Mouse (Mus musculus) E14TG2a.4 (cell line): ENCODE measurements around the gene Bri3.

Experiments used
- CTCF ChIP-seq: conservative IDR thresholded peaks from 2 replicates; pipeline ENCODE4 v1.5.1; 2014; ENCODE audit warnings: low read length
- NANOG ChIP-seq: IDR thresholded peaks from 2 replicates; pipeline ENCODE4 v1.6.1; 2014; ENCODE audit warnings: borderline replicate concordance, low read length, mixed read lengths
- POU5F1 ChIP-seq: IDR thresholded peaks from 2 replicates; pipeline ENCODE4 v1.6.1; 2014; ENCODE audit warnings: low read length, borderline replicate concordance

GRCm38 (mm10) chr5:144255632-144256540 lies 11.6 kb downstream of the Bri3 start:
- TF ChIP-seq CTCF (no peak), NANOG (no peak), POU5F1 (no peak)
